ENCODE assay signal across 12 mouse cellular contexts in the genomic region with DNA sequence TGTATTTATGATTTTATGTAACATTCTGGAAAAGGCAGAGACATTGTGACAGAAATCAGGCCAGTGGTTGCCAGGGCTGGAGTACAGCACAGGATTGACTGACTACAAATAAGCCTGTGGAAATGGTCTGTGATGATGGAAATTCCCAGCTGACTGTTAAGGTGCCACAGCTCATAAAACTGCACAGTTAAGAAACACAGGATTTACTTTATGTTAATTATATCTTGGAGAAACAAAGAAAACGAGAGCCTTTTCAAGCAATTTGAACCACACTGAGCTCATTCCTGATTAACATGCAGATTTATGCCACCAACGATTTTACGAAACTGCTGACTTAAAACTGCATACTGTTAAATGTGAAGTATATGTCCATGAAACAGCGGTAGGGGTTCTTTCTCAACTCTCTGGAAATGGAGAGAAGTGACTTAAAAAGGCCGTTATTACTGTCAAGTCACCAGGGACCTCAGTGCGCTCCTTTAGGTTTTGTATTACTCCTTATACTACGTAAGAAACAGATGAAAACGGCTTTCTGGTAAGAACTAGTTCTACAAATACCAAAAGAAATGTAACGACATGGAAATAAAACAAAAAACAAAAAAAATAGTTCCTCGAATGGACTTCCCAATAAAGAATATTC.
DNase-seq lines count a peak whose midpoint lies in the region; ATAC-seq and TF ChIP-seq lines count a peak whose summit lies in the region.
"Had no signal": no experiment of that assay in that cellular context is flagged by ENCODE, and none has a peak within 500 bp of the region (broad histone marks: within the 10 kb centered on the region; RNA-seq: fewer than 3 reads in every experiment).

No protein-coding gene starts in this region.

- WGBS in kidney, adult 2 months, result 72% methylated on average over 10 of the region's 10 CpGs
- 36% methylated on average over 10 of the region's 10 CpGs for WGBS in forebrain, embryonic 14.5 days
- WGBS in limb, embryonic 14.5 days, result 54% methylated on average over 10 of the region's 10 CpGs

- H3K36me3 ChIP-seq in kidney, adult 2 months (ENCODE audit: control insufficient read depth, insufficient read depth, low read length), result no peaks in the 10 kb centered on the region
- H3K36me3 ChIP-seq in forebrain, embryonic 14.5 days (ENCODE audit: control insufficient read depth, insufficient read depth, low read length), result no peaks in the 10 kb centered on the region
- no peaks in the 10 kb centered on the region for H3K36me3 ChIP-seq in limb, embryonic 14.5 days (ENCODE audit: control insufficient read depth, insufficient read depth, low read length)
- H3K36me3 ChIP-seq: embryonic facial prominence, embryonic 15.5 days had no signal

- H3K4me3 ChIP-seq in kidney, adult 2 months (ENCODE audit: insufficient read depth, low read depth, low read length), result no peak overlapping the region
- no peak overlapping the region for H3K4me3 ChIP-seq in forebrain, embryonic 14.5 days (ENCODE audit: low read depth, low read length)
- H3K4me3 ChIP-seq in limb, embryonic 14.5 days (replicated peaks; ENCODE audit: low read length), result no peak overlapping the region
- H3K4me3 ChIP-seq: embryonic facial prominence, embryonic 15.5 days had no signal

- TF ChIP-seq CTCF in kidney, adult 2 months (conservative IDR thresholded peaks at IDR 0.05; ENCODE audit: insufficient read depth, insufficient read length, low read depth, low read length), result no peak

- no peaks in the 10 kb centered on the region for H3K4me1 ChIP-seq in kidney, adult 2 months (ENCODE audit: control insufficient read depth, insufficient read depth, low read length)
- peaks cover 19% of the 10 kb centered on the region for H3K4me1 ChIP-seq in forebrain, embryonic 14.5 days (ENCODE audit: control insufficient read depth, insufficient read depth, low read length)
- no peaks in the 10 kb centered on the region; the same call in 1 of the 2 replicates for H3K4me1 ChIP-seq in limb, embryonic 14.5 days (ENCODE audit: control insufficient read depth, insufficient read depth, low read length)

- no peaks in the 10 kb centered on the region for H3K27me3 ChIP-seq in kidney, adult 2 months (replicated peaks; ENCODE audit: control insufficient read depth, insufficient read depth, low read length)
- no peaks in the 10 kb centered on the region for H3K27me3 ChIP-seq in forebrain, embryonic 14.5 days (replicated peaks; ENCODE audit: control insufficient read depth, insufficient read depth, low read length)
- H3K27me3 ChIP-seq in limb, embryonic 14.5 days (ENCODE audit: control insufficient read depth, insufficient read depth, low read length), result no peaks in the 10 kb centered on the region
- H3K27me3 ChIP-seq: embryonic facial prominence, embryonic 15.5 days had no signal

- H3K9me3 ChIP-seq in forebrain, embryonic 14.5 days (replicated peaks; ENCODE audit: control insufficient read depth, low read length), result no peaks in the 10 kb centered on the region
- H3K9me3 ChIP-seq in limb, embryonic 14.5 days (ENCODE audit: control insufficient read depth, low read length), result no peaks in the 10 kb centered on the region
- H3K9me3 ChIP-seq: embryonic facial prominence, embryonic 15.5 days had no signal

- no peak for TF ChIP-seq POLR2A in kidney, adult 2 months (IDR thresholded peaks at IDR 0.05; ENCODE audit: low read depth, low read length)
- TF ChIP-seq POLR2A in limb, embryonic 14.5 days (IDR thresholded peaks at IDR 0.05; ENCODE audit: borderline replicate concordance, extremely low read depth, insufficient read depth, insufficient read length), result no peak

- H3K9ac ChIP-seq in forebrain, embryonic 14.5 days (ENCODE audit: low read length), result no peak overlapping the region
- no peak overlapping the region for H3K9ac ChIP-seq in limb, embryonic 14.5 days (ENCODE audit: low read depth, low read length, severe bottlenecking)
- H3K9ac ChIP-seq: embryonic facial prominence, embryonic 15.5 days; lung, embryonic 14.5 days had no signal

- H3K27ac ChIP-seq in kidney, adult 2 months (ENCODE audit: insufficient read depth, low read depth, low read length), result no peak overlapping the region
- H3K27ac ChIP-seq in forebrain, embryonic 14.5 days (ENCODE audit: low read depth, low read length), result peak overlapping the region; percentile 67
- H3K27ac ChIP-seq in limb, embryonic 14.5 days (replicated peaks; ENCODE audit: low read depth, low read length), result no peak overlapping the region
- H3K27ac ChIP-seq: embryonic facial prominence, embryonic 15.5 days had no signal

- ATAC-seq in forebrain, embryonic 14.5 days, result peak; percentile 80
- no peak for ATAC-seq in limb, embryonic 14.5 days (ENCODE audit: low FRiP score, low read depth)
- no peak for ATAC-seq in CD4-positive, CD25-positive, alpha-beta regulatory T cell, adult 4 months

- H3K4me2 ChIP-seq in forebrain, embryonic 14.5 days (ENCODE audit: low read length), result peak overlapping the region; percentile 30
- H3K4me2 ChIP-seq in limb, embryonic 14.5 days (replicated peaks; ENCODE audit: low read depth, low read length, severe bottlenecking), result 0 out of 2 replicates have a peak overlapping the region, but pooled peaks have one; percentile 10
- H3K4me2 ChIP-seq: embryonic facial prominence, embryonic 15.5 days; lung, embryonic 14.5 days had no signal

- DNase-seq in kidney, adult 2 months, result peak; percentile 1
- DNase-seq in kidney, postnatal 10 days, result no peak
- peak; percentile 52 for DNase-seq in adipocyte (ENCODE audit: low spot score)
- DNase-seq in forebrain, embryonic 14.5 days (ENCODE audit: low spot score), result peak; percentile 82
- DNase-seq in limb, embryonic 14.5 days (ENCODE audit: low spot score), result no peak
- DNase-seq in ovary, postnatal 10 days (ENCODE audit: low spot score), result no peak
- no peak for DNase-seq in urinary bladder, adult 18-20 months (ENCODE audit: low spot score in 2 of 2)
- DNase-seq: cerebellum, postnatal 10 days; gastrocnemius, postnatal 10 days; lung, embryonic 14.5 days had no signal

Comparison
In these comparisons a context has a peak if more than half of its experiments do, and no peak if none do; other contexts are left out.
1. DNase-seq: peak in kidney, adult 2 months (single experiment), adipocyte (single experiment) and forebrain, embryonic 14.5 days (single experiment); none in kidney, postnatal 10 days (single experiment), limb, embryonic 14.5 days (single experiment), ovary, postnatal 10 days (single experiment) and urinary bladder, adult 18-20 months (0 of 2).